Mouse (Mus musculus) heart, postnatal 10 days (tissue): ENCODE results near the gene Serpinh1. TPM values are rescaled to one million over a fixed set of nuclear protein-coding genes. Genes with fewer than 3 reads are reported as not detected.
"Not testable (repeated sequence)": the region's sequence is repeated elsewhere in the genome, so short reads cannot be mapped to it uniquely, and the experiment has no call there.

Source experiments
- DNase-seq, 2 experiments: peaks; one replicate each; pipeline ENCODE4 v3.0.0; 2021
- intact Hi-C: fragments of 180-260 bp; cut with DNase I; formaldehyde crosslinking; loops from one replicate; pipeline ENCODE4 v1.15.1; 2025
- total RNA-seq, 2 experiments: library from RNA; stranded (reverse); gene quantifications; 2 replicates each; pipeline ENCODE4 v1.2.3; 2021

The Serpinh1 gene
- total RNA-seq, 2 experiments from 2014 or later = 442 to 536 TPM

DNA sequence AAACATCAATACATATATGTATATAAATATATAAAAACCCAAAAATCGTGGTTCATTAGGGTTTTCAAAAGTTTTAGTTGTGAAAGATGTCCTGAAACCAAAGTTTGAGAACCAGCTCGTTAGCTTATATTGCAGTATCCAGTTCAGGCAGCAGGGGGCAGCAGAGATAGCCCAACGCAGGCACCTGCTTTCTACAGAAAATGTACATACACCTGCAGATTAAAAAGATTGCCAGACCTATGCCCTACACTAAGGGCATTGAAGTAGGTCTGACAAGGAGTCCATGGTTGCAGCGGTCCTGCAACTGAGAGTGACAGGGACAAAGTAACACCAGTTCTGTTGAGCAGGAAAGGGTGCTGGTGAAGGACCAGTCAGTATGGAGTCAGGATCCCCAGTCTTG, 22.4 kb upstream of the Serpinh1 start:
- intact Hi-C loops = loop anchor here (1.0 to 10.0 kb wide), 2 partner anchors 75 to 179 kb away; no protein-coding TSS in a partner anchor
- DNase-seq = peak; percentile 77 to 88

DNA sequence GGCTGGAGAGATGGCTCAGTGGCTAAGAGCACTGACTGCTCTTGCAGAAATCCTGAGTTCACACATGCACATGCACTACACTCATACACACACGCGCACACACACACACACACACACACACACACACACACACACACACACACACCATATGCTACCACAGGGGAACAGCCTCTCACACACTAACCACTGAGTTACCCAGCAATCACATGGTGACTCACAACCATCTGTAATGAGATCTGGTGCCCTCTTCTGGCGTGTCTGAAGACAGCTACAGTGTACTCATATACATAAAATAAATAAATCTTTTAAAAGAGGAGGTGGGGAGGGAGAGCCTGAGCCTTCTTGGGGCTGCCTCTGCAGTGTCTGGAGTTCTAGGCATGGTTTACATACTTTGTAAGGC, 21.3 kb upstream of the Serpinh1 start:
- intact Hi-C loops = loop anchor here (10.0 kb wide), 1 partner anchor 180 kb away; no protein-coding TSS in a partner anchor

DNA sequence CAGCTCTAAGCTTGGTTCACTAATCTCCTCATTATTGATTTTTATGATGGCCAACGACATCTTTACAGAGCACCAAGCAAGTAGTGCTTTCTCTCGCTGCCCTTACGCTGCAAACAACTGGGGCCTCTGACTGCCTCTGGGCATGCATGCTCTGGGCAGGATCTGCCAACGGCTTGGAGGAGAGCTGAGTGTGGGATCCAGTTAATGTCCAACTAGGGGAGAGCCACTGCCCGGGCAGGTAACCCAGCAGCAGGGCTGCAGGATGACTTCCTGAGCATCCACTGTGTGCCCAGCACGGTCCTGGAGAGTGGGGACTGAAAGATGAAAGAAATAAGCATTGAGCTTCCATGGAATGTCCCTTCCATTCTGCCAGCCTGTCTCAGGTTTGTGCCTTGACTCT, 13.7 kb upstream of the Serpinh1 start:
- DNase-seq = no peak
- intact Hi-C loops = no loop called here

More for the DNA sequence above, 21.3 kb upstream of the Serpinh1 start:
- not testable (repeated sequence) for DNase-seq

DNA sequence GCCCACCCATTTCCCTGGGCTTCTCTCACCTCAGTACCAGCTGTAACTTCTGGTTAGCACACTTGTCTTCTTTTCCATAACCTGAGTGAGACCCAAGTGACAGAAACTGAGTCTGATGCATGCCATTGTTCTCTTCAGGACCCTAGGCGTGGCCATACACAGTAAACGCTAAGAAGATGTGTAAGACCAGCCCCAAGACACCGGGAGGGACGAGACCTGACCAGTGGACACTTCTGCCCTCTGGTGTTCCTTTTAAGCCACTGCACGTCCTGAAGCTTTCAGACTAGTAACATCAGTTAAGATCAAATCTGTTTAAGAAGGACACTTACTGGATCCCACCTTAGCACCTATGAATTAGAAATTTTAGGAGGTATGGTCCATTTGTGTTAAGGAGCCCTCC, 12.0 kb upstream of the Serpinh1 start:
- intact Hi-C loops = loop anchor here (1.0 kb wide), 1 partner anchor 33 kb away; no protein-coding TSS in a partner anchor
- peak; percentile 82 to 87 for DNase-seq

DNA sequence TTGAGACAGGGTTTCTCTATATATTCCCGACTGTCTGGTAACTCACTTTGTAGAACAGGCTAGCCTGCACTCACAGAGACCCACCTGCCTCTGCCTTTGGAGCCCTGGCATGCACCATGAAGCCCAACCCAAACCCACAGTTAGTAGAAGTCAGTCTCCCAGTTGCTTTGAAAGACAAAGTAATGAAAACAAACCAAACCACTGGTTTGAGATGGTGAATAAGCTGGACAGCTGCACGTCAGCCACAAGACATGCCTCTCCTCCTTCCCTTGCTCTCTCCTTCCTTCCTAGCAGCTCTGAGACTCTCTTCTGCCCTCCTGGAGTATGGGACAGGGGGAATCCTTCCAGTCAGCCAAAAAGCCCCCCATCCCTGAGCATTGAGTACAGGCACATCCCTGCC, 9.1 kb upstream of the Serpinh1 start:
- intact Hi-C loops = loop anchor here (5.0 kb wide), 1 partner anchor 110 kb away; no protein-coding TSS in a partner anchor

DNA sequence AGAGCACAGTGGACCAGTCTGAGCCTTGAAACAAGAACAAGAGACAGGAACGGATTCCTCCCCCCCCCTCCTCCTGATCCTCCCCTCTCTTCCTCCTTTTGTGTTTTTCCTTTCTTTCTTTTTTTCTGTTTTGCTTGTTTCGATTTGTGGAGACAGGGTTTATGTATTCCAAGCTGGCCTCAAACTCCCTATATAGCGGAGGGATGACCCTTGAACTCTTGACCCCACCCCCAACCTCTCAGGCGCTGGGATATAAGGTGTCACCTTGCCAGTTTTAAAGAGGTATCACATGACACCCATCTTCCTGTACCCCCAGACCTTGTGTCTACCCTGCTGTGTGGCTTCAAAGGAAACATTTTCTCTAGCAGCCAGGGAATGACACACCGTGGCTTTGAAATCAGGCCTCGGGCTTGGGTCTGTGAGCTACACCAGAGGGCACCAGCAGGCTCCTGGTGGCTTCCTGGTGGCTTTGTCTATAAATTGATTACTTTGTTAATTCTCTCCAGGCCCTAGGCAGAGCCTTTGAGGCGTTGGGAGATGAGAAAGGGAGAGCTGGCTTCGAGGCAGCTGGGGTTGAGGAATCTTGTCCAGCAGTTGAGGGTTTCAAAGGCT, 7.9 kb upstream of the Serpinh1 start:
- intact Hi-C loops = loop anchor here (5.0 kb wide), 1 partner anchor 109 kb away; no protein-coding TSS in a partner anchor

More for the DNA sequence above, 9.1 kb upstream of the Serpinh1 start:
- no peak for DNase-seq

DNA sequence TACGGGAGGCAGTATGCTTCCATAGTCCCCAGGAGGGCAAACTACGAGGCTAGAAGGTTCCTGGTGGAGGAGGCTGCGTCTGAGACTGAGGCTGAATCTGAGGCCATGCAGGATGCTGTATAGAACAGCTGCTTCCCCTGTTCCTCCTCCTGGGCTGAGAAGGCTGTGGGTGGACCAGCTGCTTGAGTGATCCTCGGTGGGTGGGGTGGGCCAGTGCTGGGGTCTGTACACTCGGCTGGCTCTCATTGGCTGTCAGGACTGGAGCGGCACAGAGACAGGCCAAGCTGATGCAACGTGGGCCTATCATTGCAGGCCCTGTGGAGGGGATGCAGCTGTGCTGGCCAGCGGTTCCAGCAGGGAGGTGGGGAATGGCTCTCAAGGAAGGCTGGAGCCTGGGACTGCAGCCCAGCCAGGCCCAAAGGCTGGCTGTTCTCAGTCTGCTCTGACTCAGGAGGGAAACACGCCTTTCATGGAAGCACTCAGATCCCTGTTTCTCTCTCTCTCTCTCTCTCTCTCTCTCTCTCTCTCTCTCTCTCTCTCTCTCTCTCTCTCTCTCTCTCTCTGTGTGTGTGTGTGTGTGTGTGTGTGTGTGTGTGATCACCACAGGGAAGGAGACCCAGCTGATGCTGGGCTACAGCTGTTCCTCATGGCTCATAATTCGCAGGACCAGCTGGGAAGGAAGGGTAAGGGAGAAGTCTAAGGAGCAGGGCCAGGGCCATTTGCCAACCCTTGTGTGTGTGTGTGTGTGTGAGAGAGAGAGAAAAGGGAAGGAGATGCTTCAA, 7.2 kb upstream of the Serpinh1 start:
- intact Hi-C loops = loop anchor here (5.0 kb wide), 1 partner anchor 108 kb away; no protein-coding TSS in a partner anchor
- DNase-seq = peak; percentile 92 to 93

More for the DNA sequence above, 7.9 kb upstream of the Serpinh1 start:
- DNase-seq = no peak

DNA sequence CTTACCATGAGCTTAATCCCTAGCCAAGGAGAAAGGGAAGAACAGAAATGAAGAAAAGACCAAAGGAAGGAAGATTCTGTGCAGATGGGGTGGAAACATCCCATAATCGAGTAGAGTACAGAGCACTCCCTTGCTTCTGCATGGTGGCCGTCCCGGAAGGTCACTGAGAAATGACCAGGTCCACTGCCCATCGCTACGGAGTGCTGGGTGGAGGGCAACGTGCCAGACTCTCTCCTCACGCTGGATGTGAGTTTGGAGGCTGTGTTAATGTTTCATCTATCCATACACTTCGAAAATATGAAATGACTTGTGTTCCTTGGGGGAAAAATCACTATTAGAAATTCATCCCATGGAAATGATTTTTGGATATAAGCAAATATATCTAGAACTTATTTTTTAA, 5.3 kb upstream of the Serpinh1 start:
- intact Hi-C loops = no loop called here
- DNase-seq = no peak

DNA sequence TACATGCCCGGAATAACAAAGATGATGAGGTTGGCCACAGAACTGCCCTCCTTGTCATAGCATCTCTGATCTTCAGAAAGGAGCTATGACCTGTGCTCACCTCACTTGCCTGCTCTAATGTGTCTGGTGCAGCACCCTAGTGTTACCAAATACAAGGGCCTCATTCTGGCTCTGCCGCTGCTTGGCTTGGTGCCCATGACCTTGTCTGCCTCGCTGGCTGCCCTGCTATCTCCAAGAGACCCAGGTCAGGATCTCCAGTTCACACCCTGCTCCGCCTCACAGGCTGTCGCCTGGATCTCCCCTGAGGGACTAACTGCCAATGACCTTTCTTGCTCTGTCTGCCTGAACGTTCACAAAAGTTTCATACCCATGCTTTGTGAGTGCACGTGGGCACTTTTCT, 4.2 kb upstream of the Serpinh1 start:
- intact Hi-C loops = no loop called here
- peak; percentile 81 to 85 for DNase-seq

DNA sequence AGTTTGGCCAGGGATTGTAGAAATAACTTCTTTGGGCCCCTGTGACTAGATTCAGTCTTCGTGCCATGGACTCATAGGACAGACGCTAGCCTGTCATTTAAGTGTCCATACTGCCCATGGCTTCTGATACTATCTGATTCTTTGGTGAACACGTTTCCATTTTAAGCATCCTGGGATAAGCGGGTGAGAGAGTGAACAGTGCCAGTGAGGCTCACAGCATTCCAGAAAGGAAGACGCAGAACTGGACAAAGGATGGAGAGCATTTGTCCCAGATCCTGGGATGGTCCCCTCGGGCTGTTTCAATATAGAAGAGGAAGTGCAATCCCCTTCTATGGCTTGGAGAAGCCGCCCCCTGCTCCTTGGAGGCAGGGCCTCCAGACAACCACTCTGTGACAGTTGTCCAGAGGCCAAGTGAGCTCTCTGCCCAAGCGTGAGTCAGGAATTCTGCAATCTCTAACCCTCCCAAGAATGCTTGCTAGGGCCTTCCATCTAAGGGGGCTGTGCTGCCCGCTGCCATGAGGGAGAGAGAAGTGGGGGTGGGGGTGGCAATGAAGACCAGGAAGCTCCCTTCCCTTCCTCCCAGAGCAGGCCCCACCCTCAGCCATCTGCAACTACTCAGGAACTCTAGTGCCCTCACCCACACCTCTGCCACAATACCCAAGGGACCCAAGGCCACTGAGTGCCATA, 3.3 kb upstream of the Serpinh1 start:
- peak; percentile 89 for DNase-seq
- intact Hi-C loops = no loop called here

DNA sequence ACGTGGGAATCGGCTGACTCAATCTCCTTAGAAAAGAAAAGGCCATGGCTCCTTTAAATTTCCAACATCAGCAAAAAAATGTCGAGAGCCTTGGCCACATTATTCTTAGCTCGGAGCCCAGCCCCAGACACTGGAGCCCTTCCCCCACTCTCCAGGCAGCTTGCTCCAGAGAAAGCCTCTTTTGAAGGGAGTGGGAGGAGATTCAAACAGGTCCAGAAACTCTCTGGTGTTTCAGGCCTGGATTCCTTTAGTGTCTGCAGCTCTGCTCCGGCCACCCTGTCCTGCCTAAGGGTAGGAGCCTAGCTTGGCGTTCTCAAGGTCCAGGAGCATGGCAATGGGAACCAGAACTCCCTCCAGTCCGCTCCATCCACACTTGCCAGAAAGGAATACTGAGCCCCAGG, 2.7 kb upstream of the Serpinh1 start:
- peak; percentile 92 to 93 for DNase-seq
- intact Hi-C loops = no loop called here

DNA sequence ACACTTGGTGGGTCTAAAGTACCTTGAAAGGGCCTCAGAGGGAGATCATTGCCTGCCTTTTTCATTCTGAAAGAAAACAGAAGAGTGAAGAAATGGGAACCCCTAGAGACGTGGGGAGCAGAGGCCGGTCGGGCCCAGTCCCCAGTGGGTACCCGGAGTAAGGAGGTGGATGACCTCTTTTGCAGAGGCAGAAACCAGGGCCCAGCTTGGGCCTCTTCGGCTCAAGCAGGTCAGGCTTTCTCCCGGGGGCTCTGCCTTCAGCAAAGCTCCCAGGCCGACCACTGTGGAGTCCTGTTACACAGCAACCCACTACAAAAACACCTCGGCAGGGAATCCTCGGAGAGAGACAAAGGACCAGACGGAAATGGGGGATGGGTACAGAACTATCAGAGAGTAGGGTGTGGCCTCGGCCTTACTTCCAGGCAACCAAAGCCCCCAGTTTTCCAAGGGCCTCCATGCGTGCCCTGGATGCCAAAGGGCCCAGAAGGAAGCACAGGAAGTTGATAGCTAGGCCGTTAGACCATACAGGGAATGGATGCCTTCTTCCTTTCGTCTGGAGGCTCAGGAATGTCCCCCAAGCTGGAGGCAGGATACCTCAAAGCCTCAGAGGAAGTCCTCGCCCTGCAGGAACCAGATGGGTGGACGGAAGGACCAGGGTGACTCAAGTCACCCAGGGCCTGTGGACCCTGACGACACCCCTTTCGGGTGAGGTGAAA, 1.1 kb downstream of the Serpinh1 start:
- peak; percentile 67 to 75 for DNase-seq
- intact Hi-C loops = no loop called here

DNA sequence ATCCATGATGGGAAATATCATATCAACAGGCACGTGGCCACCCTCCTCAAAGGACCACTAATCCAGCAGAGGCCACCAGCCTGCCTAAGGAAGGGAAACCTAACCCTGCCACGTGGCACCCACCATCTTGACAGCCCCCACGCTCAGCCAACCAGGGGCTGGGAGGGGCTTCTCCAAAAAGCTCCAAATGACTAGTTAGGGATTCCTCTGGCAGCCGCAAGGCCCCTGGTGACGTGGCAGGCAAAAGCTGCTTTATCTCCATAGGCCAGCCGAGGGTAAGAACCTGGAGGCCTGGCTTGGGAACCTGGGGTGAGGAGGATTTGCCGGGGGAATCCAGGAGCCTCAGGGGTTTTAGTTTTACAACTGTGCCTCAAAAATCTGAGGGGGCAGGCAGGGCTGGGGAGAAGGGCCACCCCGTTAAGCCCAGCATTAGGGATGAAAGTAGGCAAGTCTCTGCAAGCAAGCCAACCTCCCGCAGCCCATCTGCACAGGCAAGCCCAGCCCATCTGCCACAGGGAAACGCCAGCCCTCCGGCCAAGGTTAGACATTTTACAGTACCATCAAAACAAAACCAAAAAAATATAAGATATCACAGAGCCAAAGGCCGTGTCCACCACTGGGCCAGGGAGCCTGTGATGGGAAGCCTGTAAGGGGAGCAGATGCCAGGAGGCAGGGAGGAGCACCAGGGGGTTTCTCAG, 1.8 kb downstream of the Serpinh1 start:
- peak; percentile 66 to 75 for DNase-seq
- intact Hi-C loops = no loop called here

DNA sequence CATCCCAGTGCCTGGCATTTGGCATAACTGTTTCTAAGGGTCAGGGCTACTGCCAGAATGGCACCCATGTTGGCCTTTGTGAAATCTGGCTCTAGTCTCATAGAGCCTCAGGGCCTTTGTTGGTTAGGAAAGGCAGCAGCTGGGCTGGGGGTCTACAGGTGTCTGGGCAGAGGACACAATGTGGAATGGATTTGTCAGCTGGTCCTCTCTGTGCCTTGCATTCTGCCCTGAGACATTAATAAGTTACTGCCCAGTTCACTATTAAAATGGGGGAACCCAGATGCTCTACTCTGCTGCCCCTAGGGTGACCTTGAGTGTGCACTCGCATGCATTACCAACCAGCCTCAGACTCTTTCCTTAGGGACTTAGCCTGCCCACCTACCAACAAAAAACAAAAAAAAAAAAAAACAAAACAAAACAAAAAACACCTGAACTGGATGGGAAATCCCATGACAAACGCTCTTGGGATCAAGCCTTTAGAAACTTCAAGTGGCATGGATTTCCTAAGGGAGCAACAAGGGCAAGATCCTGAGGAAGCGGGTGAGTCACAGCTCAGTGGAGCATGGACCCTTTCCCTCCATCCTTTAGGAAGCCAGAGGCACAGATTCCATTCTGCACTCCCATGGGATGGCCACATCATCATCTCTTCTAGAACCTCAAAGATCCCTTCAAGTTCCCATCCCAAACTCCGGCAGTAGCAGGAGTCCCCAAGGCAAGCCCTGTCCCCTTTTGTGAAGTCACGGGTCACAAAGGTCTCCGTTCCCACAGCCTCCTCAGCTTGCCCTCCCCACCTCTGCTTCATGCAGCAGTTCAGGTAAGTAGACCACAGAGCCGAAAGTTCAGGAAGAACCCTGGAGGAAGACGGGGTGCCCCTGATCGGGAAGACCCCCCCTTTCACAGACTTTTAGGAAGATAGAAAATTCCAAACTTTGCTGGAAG, 3.0 kb downstream of the Serpinh1 start:
- DNase-seq = no peak

DNA sequence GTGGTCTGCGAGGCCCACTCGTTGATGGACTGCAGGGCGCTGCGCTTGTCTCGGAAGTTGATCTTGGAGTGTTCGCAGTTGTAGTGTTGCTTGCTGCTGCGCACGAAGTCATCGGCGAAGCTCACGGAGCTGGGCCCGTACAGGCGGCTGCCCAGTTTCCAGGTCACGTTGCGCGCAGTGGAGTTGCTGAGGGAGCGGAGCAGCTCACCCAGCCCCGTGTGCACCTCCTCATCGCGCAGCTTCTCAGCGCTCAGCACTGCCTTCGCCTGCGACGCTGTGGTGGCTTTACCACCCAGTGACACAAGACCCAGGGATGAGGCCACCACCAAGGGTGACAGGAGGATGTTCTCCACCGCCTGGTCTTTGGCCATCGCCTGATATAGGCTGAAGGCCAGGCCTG, 4.2 kb downstream of the Serpinh1 start:
- intact Hi-C loops = no loop called here
- DNase-seq = no peak

More for the DNA sequence above, 3.0 kb downstream of the Serpinh1 start:
- intact Hi-C loops = no loop called here

DNA sequence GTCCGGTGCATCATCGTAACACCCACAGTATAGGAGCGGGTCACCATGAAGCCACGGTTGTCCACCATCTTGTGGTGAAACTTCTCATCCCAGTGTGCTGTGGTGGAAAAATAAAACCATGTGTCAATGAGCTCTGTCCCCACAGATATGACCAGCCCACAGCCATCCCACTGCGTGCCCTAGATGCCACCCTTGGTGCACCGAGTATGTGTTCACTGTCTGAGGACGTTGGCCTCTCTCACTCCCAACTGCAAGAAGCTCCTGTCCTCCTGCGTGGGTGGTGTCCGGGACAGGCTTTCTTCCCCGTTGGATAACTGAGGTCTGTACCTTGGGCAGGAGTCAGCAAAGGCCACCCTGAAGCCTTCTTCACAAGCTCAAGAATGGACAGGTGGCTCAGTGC, 5.8 kb downstream of the Serpinh1 start:
- no peak for DNase-seq
- intact Hi-C loops = loop anchor here (1.0 kb wide), 1 partner anchor 10 kb away; no protein-coding TSS in a partner anchor

DNA sequence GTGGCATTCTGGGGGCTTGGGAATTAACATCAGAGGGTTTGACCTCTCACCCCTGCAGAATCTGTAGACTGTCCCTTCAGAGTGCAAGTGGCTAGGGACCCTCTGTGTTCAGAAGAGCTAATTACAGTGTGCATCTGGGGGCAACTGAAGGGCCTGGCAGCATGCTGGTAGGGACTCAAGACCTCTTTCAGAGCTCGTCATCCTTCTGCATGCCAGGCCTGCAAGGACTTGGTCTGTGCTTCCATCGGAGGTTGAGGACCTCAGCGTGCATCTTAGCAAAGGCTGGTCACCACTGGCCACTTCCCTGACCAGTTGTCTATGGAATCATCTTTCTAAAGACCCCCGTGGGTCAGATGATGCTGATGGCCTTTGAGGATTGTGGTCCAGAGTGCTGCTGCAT, 9.5 kb downstream of the Serpinh1 start:
- intact Hi-C loops = no loop called here

DNA sequence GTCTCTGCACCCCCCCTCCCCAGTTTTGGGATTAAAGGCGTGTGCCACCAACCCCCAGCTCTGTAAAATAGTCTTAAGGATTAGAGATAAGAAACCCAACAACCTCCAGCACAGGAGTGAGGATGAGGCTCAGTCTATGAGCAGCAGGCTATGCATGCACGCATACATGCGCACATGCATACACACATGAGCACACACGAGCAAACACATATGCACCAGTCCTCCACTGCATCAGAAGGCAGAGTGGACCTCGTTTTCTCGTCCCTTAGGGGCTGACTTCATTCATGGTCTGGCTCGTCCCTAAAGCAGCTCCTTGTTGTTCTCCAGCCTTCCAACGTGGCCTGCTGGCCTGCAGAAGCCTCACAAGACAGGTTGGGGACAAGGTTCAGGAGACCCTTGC, 12.3 kb downstream of the Serpinh1 start:
- no peak for DNase-seq
- intact Hi-C loops = no loop called here

More for the DNA sequence above, 9.5 kb downstream of the Serpinh1 start:
- no peak for DNase-seq
